Mouse (Mus musculus) cerebellum, adult 2 months (tissue): ENCODE measurements around the gene Trit1. TPM values are rescaled to one million over a fixed set of nuclear protein-coding genes. Genes with fewer than 3 reads are reported as not detected.

Experiments
- DNase-seq, 2 experiments: peaks; one replicate each; pipeline ENCODE4 v3.0.0; 2021
- H3K27ac ChIP-seq: fragments of 200-500 bp; 2 replicates; pipeline ENCODE4 v1.5.1; 2012; ENCODE audit warnings: low read length, control low read depth, inconsistent platforms; ENCODE audit not compliant: insufficient read depth
- H3K27me3 ChIP-seq: fragments of 200-500 bp; 2 replicates; pipeline ENCODE4 v1.6.1; 2012; ENCODE audit warnings: inconsistent platforms, mild to moderate bottlenecking, low read length, moderate library complexity; ENCODE audit not compliant: control insufficient read depth, insufficient read depth
- H3K4me1 ChIP-seq: fragments of 200-500 bp; 2 replicates; pipeline ENCODE4 v1.6.1; 2011; ENCODE audit warnings: low read length; ENCODE audit not compliant: control insufficient read depth, insufficient read depth
- H3K4me3 ChIP-seq: fragments of 200-500 bp; replicated peaks from 2 replicates; pipeline ENCODE3; 2011; ENCODE audit warnings: mild to moderate bottlenecking, low read depth, low read length, control low read depth; ENCODE audit not compliant: insufficient read depth
- CTCF ChIP-seq: fragments of 200-500 bp; IDR thresholded peaks from 2 replicates; pipeline ENCODE4 v1.5.1; 2011; ENCODE audit warnings: low read depth, mild to moderate bottlenecking, control low read depth, low read length, moderate library complexity, borderline replicate concordance; ENCODE audit not compliant: insufficient read depth
- POLR2A ChIP-seq: fragments of 200-500 bp; IDR thresholded peaks from 2 replicates; pipeline ENCODE4 v1.6.1; 2011; ENCODE audit warnings: low read length, control low read depth, borderline replicate concordance; ENCODE audit not compliant: insufficient read depth
- WGBS: fragments of 180-500 bp; shearing (Covaris S2); methylation state at CpG from one replicate; pipeline ENCODE4 v1.1.7; 2018; 5-methylcytosine and 5-hydroxymethylcytosine counted together
- polyA plus RNA-seq: library from polyadenylated mRNA; depleted of rRNA; stranded (reverse); fragments of >200 nt; gene quantifications from 2 replicates; pipeline ENCODE4 v1.2.3, GENCODE M21; 2012; rRNA removed

Gene Trit1
- polyA plus RNA-seq: 10.9 and 11.0 TPM in 2 replicates

GRCm38 (mm10) chr4:123016451-123016957 lies at the start of gene Trit1:
Gene Trit1 (plus strand): TSS chr4:123016597.
- no peaks in the 10 kb centered on the region for H3K27me3 ChIP-seq

DNA sequence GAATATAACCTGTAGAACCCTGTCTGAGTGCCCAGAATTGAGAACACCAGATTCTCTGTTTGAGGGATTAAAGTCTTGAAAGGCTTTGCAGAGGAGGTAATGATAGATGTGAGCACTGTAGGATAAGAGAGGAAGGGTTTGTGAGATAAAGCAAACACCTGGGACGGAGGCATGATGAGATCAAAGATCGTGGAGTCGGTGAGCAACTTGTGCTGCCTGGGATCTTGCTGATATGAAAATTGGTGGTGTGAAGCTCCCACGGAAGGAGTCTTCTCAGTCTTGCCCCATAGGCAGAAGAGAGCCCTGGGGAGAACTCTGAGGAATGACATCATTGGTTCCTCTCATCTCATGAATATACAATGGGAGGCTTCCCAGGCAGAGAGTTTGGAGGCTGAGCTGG lies 48.3 kb upstream of the Trit1 start:
- no peak for DNase-seq
- 86% methylated on average over 4 of the region's 4 CpGs for WGBS
- H3K4me3 ChIP-seq: no peak overlapping the region
- TF ChIP-seq CTCF: no peak
- no peaks in the 10 kb centered on the region for H3K27me3 ChIP-seq
- no peaks in the 10 kb centered on the region for H3K4me1 ChIP-seq
- no peak overlapping the region for H3K27ac ChIP-seq

More at GRCm38 (mm10) chr4:123016451-123016957, at the start of gene Trit1:
- TF ChIP-seq POLR2A (peak; percentile 94), CTCF (no peak)
- H3K4me3 ChIP-seq: peak within 1 kb of the TSS; percentile 94
- H3K27ac ChIP-seq: peak within 1 kb of the TSS; percentile 35; the same call in 1 of the 2 replicates
- under 1% methylated on average over 34 of the region's 34 CpGs for WGBS
- DNase-seq: peak; percentile 94 to 95
- H3K4me1 ChIP-seq: peaks cover 10% of the 10 kb centered on the region

DNA sequence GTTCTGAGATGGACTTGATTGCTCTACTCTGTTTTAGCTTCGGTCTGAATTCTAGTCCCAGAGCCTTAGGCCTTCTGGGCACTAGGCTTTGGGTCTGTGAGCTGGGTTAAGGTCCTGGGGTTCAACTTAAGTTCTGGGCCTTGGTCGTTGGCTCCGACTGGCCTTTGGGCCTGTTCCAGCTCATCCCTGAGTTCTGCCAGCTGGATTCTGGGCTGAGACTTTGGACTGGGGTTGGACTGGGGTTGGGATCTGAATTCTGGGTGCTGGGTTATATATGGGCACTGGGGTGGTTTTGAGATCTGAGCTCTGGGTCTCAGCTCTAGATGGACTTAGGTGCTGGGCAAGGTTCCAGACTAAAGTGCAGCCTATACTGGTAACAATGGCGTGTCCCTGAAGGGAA lies 45.2 kb upstream of the Trit1 start:
- H3K27me3 ChIP-seq: no peaks in the 10 kb centered on the region
- no peak for TF ChIP-seq POLR2A
- no peak for TF ChIP-seq CTCF
- WGBS: 47% methylated on average over 4 of the region's 4 CpGs
- H3K27ac ChIP-seq: no peak overlapping the region
- DNase-seq: no peak
- H3K4me3 ChIP-seq: no peak overlapping the region
- no peaks in the 10 kb centered on the region for H3K4me1 ChIP-seq

DNA sequence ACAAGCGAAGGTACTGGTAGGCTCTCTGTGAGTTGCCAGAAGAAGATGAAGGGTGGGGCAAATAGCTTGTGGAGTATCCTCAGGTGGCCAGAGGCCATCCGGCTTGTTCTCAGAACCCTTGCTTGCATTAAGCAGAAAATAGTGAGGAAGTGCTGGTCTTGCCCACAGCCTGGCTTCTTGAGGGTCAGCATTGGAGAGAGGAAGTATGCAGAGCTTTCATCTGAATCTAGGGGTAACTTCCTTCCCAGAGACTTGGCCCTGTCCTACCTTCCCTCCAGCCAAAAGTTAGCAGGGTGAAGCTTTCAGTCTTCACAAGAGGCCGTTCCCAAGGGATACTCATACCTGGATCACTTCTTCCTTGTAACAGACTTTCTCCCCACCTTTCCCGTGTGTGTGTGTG lies 44.8 kb upstream of the Trit1 start:
- no peak for DNase-seq
- no peak for TF ChIP-seq CTCF
- TF ChIP-seq POLR2A: no peak
- H3K4me3 ChIP-seq: no peak overlapping the region
- H3K4me1 ChIP-seq: no peaks in the 10 kb centered on the region
- no peaks in the 10 kb centered on the region for H3K27me3 ChIP-seq
- H3K27ac ChIP-seq: no peak overlapping the region
- WGBS: 80% methylated on average over 4 of the region's 4 CpGs

GRCm38 (mm10) chr4:122972056-122972455 lies 44.3 kb upstream of the Trit1 start:
- no peak for TF ChIP-seq CTCF
- Histone ChIP-seq H3K27me3 (no peaks in the 10 kb centered on the region), H3K27ac (no peak overlapping the region), H3K4me3 (no peak overlapping the region), H3K4me1 (no peaks in the 10 kb centered on the region)
- 40% methylated on average over 8 of the region's 8 CpGs for WGBS
- no peak for DNase-seq

GRCm38 (mm10) chr4:122974976-122975520 lies 41.3 kb upstream of the Trit1 start:
- no peak for DNase-seq
- H3K4me1 ChIP-seq: no peaks in the 10 kb centered on the region
- TF ChIP-seq CTCF (no peak), POLR2A (no peak)
- no peaks in the 10 kb centered on the region for H3K27me3 ChIP-seq
- WGBS: 89% methylated on average over 5 of the region's 5 CpGs
- H3K27ac ChIP-seq: no peak overlapping the region
- H3K4me3 ChIP-seq: no peak overlapping the region

GRCm38 (mm10) chr4:122976885-122977284 lies 39.5 kb upstream of the Trit1 start:
- WGBS: 67% methylated on average over 4 of the region's 4 CpGs
- Histone ChIP-seq H3K4me1 (no peaks in the 10 kb centered on the region), H3K27ac (no peak overlapping the region), H3K4me3 (no peak overlapping the region), H3K27me3 (no peaks in the 10 kb centered on the region)
- TF ChIP-seq POLR2A: no peak
- no peak for TF ChIP-seq CTCF
- DNase-seq: no peak

- no peaks in the 10 kb centered on the region for H3K4me1 ChIP-seq
- H3K27ac ChIP-seq: no peak overlapping the region
- 82% methylated on average over 2 of the region's 2 CpGs for WGBS
- no peak for DNase-seq
- no peak overlapping the region for H3K4me3 ChIP-seq
- TF ChIP-seq CTCF (no peak), POLR2A (no peak)
- no peaks in the 10 kb centered on the region for H3K27me3 ChIP-seq
These were observed 37.5 kb upstream of the Trit1 start for GRCm38 (mm10) chr4:122978850-122979249.
